Mouse (Mus musculus) ES-E14 (cell line): ENCODE data around the gene Phlda1.

Source experiments
- MAFK ChIP-seq: IDR thresholded peaks from 2 replicates; pipeline ENCODE4 v1.6.1; 2014; ENCODE audit warnings: mild to moderate bottlenecking, low read depth, low read length, inconsistent platforms; ENCODE audit not compliant: insufficient read depth
- ZC3H11A ChIP-seq: IDR thresholded peaks from 2 replicates; pipeline ENCODE4 v1.6.1; 2012; ENCODE audit warnings: low read depth, mild to moderate bottlenecking, inconsistent platforms, low read length, borderline replicate concordance
- ZNF384 ChIP-seq: IDR thresholded peaks from 2 replicates; pipeline ENCODE4 v1.6.1; 2012; ENCODE audit warnings: low read depth, low read length, inconsistent platforms

- TF ChIP-seq MAFK (no peak), ZNF384 (no peak), ZC3H11A (no peak)
Measured at GRCm38 (mm10) chr10:111537410-111537809, 31.3 kb downstream of the Phlda1 start.
